Mouse (Mus musculus): Measurements from ENCODE around the gene H2al1k.
"Not testable (repeated sequence)": the region's sequence is repeated elsewhere in the genome, so short reads cannot be mapped to it uniquely, and the experiment has no call there.

H2al1k gene

DNA sequence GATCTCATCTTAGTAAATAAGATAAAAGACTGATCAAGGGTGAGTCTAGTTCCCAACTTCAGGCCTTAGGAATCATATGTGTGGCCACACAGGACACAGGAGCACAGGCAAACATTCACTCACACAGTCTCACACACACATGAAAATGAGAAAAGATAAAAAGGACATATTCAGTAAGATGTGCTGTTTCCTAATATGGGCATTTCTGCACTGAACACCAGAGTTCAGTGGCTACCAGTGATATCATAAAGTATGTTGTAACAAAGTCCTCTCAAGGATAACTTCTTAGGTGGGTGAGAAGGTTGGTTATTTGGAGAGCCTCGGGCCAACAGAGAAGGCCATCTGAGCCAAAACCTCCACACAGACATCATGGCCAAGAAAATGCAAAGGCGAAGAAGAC is at the start of gene H2al1k:
H2al1k (plus strand) TSS at position 301 of the 400 bp plus-strand sequence.
- not testable (repeated sequence) for DNase-seq (ENCODE audit: low spot score)

DNA sequence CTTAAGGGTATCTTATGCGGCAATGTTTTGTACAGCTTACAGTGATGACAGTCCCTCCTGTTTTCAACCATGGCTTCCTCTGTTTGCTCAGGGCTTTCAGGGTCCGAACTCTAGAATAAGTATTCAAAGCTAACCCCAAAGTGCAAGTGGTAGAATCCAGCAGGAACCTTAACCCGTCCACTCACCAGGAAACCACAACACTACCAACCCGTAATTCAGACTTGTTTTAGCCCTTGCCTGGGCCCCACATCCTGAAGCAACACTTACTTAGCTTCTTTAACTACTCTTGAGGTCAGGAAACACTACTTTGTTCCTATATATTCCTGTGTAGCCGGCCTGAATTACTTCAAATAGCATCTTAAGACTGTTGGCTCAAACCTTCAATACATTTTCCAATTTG is 47.6 kb upstream of the H2al1k start:
- DNase-seq (ENCODE audit: low spot score): no peak

DNA sequence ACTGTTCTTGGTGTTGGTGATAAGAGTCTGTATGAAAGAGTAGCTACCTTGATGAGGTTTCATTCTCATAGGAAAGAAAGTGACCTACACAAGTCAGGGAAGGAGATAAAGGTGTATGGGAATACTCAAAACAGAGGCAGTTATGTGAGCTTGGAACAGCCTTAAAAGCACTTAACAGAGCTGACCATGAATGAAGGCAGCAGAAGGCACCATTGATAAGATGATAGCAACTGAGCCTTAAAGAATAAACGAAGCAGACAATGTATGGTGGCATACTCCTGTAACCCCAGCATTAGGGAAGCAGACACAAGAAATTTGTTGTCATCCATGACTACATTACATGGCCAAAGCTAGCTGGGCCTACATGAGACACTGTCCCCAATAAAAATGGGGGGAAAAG is 47.0 kb upstream of the H2al1k start:
- no peak for DNase-seq (ENCODE audit: low spot score)

- DNase-seq (ENCODE audit: low spot score): not testable (repeated sequence)
Measured at GRCm38 (mm10) chrX:9316457-9316856, 34.0 kb upstream of the H2al1k start.

- DNase-seq (ENCODE audit: low spot score): not testable (repeated sequence)
Measured at GRCm38 (mm10) chrX:9327954-9328353, 22.5 kb upstream of the H2al1k start.

DNA sequence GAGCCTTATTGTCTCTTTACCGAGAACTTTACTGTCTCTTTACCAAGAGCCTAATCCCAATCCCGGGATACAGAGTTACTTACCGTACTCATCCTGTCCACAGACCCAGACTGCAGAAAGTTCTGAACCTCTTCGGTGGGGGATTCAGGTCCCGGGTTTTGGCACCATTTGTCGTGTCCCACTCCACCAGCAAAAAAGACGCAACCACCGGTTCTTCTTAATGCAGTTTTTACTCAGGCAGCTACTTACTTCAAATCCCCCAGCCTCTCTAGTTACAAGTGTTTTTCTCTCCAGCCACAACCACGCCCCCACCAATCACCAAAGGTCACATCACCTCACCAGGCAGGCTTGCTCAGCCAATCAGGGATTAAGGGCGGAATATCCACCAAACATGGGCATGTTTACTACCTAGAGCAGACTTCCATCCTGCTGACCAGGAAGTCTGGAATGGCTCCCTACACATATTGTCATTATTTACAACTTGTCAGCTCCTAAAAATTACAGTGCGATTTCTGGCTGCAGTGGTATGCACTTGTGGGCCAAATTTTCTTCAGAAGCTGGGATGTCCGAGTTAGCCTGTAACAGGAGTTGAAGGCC is 18.0 kb upstream of the H2al1k start:
- not testable (repeated sequence) for DNase-seq (ENCODE audit: low spot score)

DNA sequence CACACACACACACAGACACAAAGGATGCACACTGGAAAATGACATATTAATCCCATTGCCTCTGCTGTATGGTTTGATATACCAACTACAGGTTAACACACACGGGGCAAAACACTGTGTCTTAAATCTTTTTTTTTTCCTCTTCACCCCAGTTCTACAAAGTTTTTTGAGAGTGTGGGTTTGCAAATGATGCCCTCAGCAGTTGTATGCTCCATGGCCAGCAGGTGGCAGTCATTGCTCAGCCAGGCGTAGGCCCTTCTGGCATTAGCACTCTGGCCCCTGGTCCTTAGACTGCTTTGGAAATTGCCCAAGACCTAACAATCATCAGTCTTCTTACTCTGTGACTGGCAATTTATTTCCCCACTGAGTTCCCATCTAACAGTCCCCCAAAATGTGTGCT is 17.4 kb upstream of the H2al1k start:
- DNase-seq (ENCODE audit: low spot score): peak; percentile 31

DNA sequence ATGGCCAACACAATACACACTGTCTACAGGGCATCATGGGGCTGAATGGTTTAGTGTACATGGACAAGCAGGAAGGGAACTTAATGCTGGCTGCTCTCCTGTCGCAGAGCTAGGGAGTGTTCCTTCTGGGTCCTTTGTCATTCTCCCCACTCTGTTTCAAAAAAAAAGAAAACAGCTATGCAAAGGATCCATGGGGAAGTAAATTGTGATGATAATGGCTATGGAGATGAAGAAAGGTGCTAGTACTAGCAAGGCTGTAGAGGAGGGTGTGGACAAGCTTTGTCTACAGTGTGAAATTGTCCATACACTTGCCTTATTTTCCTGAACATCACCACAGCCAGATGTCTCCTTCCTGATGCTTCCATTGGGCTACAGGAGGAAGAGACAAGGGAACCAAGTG is 15.4 kb upstream of the H2al1k start:
- not testable (repeated sequence) for DNase-seq (ENCODE audit: low spot score)

- DNase-seq (ENCODE audit: low spot score): not testable (repeated sequence)
Measured at GRCm38 (mm10) chrX:9374012-9374411, 23.6 kb downstream of the H2al1k start.

DNA sequence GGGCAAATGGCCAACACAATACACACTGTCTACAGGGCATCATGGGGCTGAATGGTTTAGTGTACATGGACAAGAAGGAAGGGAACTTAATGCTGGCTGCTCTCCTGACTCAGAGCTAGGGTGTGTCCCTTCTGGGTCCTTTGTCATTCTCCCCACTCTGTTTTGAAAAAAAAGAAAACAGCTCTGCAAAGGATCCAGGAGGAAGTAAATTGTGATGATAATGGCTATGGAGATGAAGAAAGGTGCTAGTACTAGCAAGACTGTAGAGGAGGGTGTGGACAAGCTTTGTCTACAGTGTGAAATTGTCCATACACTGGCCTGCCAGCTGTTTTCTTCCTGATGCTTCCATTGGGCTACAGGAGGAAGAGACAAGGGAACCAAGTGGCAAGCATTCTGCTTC is 25.5 kb downstream of the H2al1k start:
- not testable (repeated sequence) for DNase-seq (ENCODE audit: low spot score)
